Mouse (Mus musculus): ENCODE measurements at regions not wholly inside any gene's neighbourhood (a gene's known extent, or its start where the extent isn't known, plus 50 kb on each side); places are given as distances from the start of the nearest gene placed in this dataset.

DNA sequence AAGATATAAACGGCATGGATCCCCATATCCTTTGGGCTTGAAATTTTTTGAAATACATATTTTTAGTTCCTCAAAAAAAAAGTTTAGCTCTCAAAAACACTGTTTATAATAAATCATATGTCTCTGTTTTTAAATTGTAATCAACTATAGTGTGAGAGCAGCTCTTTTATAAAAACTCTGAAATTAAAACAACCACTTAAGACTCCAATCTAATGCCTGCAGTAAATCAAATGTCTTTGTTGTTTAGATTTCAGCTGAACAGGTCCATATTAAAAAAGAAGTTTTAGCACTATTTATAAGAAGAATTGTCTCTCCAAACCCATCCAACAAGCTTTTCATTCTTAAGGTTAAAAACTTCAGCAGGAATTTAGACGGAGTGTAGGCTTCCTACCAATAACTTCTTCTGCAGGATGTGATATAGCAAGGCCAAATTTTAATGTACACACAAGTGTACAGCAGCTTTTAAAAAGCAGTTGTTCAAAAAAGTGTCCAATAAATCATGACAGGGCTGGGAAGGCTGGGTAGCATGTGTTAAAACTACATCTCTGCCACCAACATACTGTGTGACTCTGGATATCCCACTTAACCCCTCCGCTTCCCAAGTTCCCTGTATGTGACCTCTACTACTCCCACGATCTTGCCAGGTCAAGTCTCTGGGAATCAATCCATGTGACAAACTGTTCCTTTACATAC, 160.6 kb upstream of the Paip1 start:
- DNase-seq (ENCODE audit: low read depth, low spot score), result no peak

DNA sequence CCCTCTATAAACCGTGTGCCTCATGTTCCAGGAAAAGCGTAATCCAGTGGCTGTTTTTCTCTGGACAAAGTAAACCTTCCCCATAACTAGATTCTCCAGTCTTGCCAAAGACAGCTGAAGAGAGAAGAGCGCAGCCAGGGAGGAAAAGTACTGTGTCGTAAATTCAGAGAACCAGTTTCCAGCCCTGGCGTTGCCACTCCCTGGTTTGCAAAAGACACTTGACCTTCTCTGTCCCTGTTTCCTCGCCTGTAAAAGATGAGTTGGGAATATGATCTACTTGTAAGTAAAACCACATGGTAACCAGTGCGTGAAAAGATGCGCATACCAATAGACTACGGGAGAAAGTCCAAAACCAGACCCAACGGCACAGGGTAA, 160.1 kb upstream of the Paip1 start:
- no peak for DNase-seq (ENCODE audit: low read depth, low spot score)

DNA sequence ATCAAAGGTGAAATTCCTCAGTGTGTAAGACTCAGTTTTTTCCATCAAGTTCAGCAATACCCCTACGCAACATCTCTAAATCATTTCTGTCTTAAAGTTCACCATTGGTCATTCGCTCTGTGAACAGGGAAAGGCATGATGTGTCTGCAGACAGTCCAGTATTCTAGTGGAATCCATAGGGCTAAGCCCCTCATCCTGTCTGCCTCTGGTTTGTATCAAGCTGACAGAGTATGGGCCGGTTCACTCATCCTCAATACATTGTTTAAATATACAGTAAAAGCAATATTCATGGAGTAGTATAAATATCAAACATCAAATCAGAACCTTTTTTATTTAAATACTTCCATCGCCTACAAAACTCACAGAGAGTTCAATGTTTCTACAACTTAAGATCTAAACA, 152.9 kb upstream of the Paip1 start:
- no peak for DNase-seq (ENCODE audit: low read depth, low spot score)

DNA sequence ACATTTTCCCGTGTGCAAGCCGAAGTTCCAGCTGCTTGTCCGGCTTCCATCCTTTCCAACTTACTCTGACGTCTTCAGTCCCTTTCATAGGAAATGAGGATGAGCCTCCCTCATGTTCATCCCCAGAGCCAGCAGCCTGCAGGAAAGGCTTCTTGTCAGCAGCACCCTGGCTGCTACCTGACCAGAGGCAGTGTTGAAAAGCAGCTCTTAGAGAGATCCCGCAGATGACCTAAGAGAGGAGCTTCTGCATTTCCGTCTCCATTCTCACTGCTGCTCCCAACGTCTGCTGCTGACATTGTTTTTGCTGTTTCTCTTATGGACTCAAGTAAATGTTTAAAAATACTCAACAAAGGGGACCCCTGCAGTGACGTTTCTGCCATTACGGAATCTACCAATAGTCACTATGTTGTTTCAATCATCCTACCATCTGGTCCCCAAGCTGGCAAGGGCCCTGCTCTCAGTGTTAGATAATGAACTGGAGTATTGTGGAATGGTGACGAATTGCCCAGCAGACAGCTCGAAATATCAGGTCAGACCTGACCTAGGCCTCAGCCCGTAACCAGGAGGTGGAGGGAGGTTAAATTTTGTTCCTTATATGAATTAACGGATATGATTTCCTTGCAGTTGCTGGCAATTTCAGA, 151.0 kb upstream of the Paip1 start:
- DNase-seq (ENCODE audit: low read depth, low spot score), result no peak

DNA sequence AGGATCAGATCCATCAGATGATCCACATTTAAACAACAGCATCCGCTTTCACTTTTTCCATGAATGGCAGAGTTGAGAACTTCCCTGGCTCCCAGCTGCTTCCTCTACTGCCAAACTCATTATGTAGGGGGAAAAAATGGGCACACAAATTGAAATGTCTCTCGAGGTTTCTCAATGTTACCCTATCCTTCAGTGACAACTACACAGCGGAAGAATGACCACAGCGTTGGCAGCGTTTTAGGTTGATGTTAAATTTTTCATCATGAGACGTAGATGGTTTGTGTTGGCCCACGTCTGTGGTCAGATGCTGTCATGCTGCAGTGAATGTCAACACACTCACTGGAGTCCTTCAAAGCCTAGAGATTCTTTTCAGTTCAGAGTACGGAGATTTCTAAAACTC, 149.0 kb upstream of the Paip1 start:
- DNase-seq (ENCODE audit: low read depth, low spot score), result no peak

DNA sequence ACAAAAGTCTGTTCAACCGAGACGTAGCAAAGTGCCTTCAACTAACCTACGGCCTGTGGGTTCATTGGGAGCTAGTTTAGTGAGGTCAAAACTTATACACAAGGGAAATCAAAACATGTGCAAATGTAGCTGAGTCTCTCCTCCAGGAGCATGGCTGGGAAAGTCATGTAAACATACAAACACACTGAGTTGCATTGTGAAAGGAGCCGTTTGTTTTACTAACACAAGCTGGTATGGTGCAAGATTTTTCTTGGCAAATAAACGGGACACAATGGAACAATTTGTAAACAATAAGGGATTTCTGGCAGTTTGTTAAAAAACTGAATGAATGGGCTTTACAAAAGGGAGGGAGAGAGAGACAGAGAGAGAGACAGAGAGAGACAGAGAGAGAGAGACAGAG, 147.8 kb upstream of the Paip1 start:
- no peak for DNase-seq (ENCODE audit: low read depth, low spot score)

DNA sequence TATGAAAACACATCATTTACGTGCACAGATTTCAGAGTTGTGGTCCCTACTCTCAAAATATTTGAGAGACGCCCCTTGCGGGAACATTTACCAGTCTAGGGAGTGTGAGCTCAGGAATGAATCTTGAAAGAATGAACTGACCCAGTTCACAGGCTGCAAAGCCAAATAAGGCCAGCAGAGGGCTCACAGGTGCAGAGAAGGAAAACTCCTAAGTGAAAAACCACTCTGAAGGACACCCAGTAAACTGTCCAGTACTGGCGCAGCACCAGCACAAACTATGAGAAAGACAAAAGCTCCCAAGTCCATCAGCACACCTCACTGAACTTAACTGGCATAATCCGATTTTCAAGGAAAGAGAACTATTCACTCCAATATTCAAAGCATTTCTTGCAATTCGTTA, 145.0 kb upstream of the Paip1 start:
- peak; percentile 2 for DNase-seq (ENCODE audit: low read depth, low spot score)

DNA sequence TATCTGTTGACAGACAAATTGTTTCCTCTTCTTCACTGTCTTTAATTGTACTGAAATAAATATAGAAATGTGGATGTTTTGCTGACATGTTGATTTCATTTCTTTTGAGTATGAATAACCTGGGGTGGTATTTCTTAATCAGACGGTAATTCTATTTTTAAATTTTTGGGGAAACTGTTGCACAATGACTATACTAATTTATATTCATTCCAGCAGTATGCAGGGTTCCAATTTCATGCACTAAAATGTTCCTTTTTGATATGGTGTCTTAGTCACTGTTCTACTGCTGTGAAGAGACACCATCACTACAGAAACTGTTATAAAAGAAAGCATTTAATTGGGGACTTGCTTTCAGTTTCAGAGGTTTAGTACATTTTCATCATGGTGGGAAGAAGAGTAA, 119.2 kb upstream of the Paip1 start:
- DNase-seq (ENCODE audit: low read depth, low spot score), result no peak

DNA sequence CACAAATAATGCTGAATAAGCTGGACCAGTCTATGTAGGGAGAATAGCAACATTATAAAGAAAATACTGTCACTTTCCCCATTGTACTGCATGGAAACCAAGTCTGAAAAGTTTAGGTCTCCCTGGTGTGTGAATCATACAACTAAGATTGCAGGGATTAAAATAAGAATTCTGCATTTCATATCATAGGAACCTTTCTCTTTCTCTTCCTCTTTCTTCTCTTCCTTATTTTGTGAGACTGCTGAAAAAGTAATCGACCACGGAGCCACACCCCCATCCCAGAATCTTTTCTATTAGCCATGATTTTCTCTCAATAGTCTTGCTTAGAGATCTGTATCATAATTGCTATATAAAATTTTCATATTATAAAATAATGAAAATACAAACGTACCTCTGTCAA, 118.4 kb upstream of the Paip1 start:
- DNase-seq (ENCODE audit: low read depth, low spot score), result no peak

DNA sequence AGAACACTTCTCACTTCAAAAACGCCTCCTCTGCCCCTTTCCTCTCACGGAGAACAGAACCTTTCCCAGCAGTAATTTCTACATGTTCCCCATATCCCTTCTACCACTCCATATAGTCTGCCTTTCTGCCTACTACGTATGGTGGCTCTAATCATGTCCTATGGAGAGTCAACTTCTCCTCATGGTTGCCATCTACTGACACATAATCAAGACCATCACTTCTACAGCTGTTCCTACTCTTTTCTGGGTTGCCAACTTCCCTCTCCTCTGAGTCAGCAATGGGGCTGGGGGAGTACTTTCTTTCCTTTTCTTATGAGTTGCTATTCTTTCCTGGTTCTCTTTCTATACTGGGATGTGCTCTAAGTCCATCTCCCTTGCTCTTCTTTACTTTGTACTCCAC, 114.0 kb upstream of the Paip1 start:
- no peak for DNase-seq (ENCODE audit: low read depth, low spot score)

DNA sequence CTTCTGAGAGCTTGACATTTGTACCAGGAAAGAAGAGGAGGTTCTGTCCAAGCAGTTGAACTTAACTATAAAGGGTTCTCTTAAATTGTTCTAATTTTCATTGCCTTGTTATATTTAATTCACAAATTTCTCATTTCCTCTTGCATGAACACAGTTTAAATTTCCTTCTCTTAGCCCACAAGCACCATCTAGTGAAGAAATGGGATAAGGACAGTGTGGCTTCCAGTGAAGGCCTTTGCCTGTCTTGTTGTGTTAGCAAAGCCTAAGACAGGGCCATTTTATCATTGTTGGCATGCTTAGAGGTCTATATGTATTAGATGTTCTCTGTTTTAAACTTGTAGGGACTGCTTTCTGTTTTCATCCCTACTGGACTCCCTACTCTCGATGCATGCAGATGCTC, 110.0 kb upstream of the Paip1 start:
- DNase-seq (ENCODE audit: low read depth, low spot score), result no peak

DNA sequence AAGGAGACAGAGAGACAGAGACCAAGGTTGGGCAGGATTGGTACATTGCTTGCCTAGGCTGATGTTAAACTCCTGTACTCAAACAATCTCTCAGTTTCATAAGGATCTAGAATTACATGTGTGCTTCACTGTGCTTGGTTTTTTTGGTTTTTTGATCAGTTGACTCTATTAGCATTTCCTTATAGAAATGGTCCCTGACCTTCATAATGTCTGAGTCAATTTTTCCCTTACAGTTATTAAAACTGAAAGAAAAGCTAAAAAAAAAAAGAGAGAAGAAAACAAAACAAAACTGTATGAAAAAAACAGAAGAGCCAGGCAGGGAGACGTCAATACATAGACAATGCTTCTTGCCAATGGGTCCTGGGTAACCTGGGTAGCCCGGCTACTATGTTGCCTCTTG, 102.9 kb upstream of the Paip1 start:
- no peak for DNase-seq (ENCODE audit: low read depth, low spot score)

DNA sequence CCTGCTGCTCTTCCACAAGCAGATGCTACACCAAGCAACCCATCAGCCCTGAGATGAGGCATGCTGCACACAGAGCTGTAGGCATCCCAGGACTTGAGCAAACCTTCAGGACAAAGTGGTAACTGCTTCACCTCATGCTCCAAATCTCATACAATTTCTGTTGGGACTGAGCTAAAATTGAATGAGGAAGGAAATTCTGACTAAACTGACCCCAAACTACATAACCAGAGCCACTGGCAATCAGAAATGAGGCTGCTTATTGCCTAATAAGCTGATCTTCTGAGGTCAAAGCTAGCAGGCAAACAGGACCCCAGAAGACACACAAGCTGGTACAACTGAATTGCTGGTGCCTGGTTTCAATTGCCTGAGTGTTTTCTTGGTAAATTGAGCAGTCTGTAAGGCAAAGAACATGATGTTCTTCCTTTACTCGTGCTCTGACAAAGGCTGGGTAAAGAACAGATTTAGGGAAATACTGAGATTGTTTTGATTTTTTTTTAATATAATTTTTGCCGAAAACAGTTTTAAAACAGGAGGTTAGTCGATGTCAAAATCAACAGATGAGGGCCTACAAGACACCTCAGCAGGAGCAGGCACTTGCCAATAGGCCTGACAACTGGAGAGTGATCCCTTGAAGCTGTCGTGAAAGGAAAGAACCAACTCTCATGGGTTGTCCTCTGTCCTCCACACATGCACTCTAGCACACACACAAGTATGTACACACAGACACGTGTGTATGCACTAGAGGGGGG, 101.3 kb upstream of the Paip1 start:
- no peak for DNase-seq (ENCODE audit: low read depth, low spot score)

DNA sequence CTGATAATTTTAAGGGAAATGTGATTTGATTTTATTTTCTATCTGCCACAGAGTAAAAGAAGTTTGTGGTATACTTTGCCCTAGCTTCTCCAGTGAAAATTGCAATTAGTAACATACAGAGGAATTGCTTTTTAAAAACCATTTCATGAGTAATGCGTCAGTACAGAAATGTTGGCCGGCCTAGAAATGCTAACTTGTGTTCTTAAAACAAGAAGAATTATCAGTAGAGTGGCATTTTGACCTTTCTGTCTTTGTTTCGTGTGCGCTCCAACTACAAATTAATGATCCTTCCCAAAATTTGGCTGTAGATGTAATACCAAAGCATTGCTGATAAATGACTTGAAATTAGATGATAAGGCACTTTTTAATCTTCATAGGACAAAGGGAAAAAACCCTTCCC, 99.7 kb upstream of the Paip1 start:
- no peak for DNase-seq (ENCODE audit: low read depth, low spot score)

DNA sequence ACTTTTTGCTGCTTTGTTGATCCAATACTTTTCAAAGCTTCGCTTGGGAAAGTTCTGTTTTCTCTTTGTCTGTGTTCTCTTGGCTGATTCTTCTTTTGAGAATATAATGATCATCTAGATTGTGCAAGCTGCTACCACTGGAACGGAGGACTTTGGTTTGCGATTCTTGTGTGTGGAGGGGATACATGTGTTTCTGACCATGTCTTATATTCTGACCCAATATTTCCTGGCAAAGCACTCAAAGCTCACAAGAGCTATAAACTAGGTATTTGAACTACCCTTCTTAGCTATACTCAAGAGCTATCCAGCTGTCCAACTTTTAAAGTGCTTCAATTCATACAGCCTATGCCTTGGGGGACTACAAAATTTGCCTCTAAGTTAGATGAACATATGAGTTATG, 96.6 kb upstream of the Paip1 start:
- DNase-seq (ENCODE audit: low read depth, low spot score), result no peak

DNA sequence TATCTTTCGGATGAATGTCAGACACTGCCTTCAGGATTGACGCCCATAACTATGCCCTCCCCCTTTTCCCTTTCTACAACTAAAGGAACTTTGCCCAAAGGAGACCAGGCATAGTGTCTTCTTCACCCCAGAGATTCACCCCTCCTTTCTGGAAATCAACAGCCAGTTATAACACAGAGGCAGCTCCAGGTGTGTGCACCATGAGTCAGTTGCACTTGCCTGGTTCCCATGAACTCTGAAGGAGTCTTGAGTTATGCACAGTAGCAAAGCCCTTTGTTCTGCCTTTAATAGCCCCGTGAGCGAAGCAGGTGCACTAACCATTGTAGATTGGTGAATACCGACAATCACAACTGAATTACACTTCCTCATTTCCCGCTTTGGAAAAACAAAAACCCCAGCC, 94.5 kb upstream of the Paip1 start:
- no peak for DNase-seq (ENCODE audit: low read depth, low spot score)

DNA sequence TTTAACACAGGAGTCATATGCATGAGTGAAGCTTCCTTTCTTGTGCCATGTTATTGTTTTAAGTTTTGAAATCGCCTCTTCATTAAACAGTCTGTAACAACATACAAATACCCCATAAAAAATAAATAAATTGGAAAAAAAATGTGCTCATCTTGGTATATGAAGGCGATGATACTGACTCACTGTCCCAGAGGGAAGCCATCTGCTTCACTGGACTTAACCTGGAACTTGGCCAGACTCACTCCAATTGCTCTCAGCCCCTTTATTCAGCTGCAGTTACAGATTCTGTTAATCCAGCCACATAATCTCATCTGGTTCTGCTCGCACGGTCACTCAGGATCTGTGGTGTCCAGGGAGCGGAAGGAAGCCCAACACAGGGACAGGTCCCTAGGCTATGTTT, 90.5 kb upstream of the Paip1 start:
- no peak for DNase-seq (ENCODE audit: low read depth, low spot score)

DNA sequence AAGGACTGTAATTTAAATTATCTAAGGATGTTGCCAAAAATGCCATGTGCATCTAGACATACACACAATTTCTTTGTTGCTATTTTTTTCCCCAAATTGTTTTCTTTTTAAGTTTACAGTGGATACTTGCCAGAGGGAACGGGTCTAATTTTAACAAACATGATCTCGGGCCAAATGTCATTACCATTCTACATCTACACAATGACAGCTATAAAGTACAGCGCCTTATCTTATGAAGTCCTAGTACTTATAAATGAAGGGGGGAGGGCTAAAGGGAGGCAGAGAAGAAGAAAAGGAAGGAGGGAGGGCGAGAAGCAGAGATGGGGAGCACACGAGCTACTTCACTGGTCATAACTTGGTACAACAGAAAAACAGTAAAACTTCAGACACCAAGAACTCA, 89.4 kb upstream of the Paip1 start:
- no peak for DNase-seq (ENCODE audit: low read depth, low spot score)

DNA sequence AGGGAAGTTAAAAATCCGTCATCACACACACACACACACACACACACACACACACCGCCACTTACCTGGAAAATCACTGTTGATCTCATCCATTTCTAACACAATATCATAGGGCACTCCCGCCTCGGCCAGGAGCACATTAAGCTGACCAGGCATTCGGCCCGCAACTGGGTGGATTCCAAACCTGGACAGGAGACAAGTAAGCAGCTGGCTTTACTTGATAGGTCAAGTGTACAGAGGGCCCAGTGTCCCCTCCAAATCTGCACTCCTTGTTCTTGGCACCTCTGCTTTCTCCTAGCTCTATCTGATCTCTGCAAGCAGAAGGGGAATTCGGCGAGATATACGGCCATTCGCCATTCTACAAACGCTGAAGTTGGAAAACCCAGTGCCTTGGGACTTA, 88.6 kb upstream of the Paip1 start:
- no peak for DNase-seq (ENCODE audit: low read depth, low spot score)

DNA sequence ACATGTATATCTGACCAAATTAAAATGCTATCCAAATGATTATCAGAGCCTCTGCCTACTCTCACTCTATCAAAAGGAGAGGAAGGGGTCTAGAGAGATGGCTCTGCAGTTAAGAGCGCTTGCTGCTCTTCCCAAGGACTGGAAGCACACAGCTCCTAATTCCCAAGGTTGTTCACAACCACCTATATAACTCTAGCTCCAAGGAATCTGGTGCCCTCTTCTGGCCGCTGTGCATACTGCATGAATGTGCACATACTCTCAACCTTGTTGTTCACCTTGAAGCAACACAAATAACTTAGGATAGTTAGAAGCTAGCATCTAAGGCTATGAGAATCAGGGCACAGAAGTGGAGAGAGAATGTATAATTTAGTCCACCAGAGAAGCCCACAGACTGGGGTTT, 86.6 kb upstream of the Paip1 start:
- DNase-seq (ENCODE audit: low read depth, low spot score), result peak; percentile 36

DNA sequence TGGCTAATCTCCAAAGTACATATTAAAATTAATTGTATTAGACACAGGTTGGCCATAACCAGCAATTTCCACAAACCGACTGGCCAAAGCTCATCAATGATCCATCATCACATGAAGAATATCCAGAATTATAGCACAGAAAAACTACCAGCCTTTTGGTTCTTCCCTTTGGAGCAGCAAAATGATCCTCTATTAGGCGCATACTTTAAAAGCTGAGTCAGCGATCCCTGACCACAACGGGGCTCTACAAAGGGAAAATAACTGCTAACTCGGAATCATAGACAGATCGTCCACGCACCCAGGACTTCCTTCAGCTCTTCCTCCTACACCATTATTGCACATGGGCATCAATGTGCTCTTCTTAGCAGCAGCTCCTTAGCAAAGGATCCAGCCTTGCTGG, 85.6 kb upstream of the Paip1 start:
- no peak for DNase-seq (ENCODE audit: low read depth, low spot score)

DNA sequence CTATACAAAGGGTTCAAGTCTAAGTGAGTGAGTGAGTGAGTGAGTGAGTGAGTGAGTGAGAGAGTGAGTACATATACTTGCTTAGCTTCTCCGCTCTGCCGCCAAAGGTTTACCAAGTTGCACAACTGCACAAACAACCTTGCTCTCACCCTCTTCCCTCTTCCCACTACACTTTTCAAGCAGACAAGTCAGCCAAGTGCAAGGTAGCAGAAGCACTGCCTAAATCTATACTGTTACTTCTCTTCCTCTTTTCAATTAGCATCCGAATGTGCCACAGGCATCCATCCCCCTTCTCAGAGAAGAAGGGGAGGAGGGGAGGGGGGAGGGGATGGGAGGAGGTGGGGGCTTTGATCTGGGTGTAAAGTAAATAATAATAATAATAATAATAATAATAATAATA, 80.4 kb upstream of the Paip1 start:
- no peak for DNase-seq (ENCODE audit: low read depth, low spot score)

DNA sequence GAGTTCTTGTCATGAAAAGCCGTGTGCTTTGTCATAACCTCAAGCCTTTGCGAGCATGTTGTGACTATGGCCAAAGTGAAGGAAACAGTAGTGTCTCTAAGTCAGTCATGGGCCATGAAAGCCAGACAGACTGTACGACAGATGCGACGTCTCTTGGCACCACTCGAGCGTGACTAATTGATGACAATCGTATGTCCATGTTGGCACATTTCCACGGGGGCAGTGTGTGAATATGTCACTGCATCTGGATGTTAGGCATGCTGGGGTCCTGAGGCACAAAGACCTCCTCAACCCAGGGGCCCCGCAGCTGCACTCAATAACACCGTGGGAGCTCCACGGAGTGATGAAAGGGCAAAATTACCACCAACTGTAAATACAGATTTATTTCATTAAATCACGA, 77.1 kb upstream of the Paip1 start:
- DNase-seq (ENCODE audit: low read depth, low spot score), result no peak

All from c-Kit-negative CD71-positive TER-119-positive erythroid progenitor cells, embryonic 14.5 days (primary cell).